Mouse (Mus musculus) thymus, adult 2 months (tissue): ENCODE data around the gene Tacc2. TPM values are rescaled to one million over a fixed set of nuclear protein-coding genes. Genes with fewer than 3 reads are reported as not detected.

Experiments used
- DNase-seq: peaks from one replicate; pipeline ENCODE4 v3.0.0; 2021
- H3K27ac ChIP-seq: fragments of 200-500 bp; 2 replicates; pipeline ENCODE4 v1.5.1; 2012; ENCODE audit warnings: low read length, control low read depth; ENCODE audit not compliant: control insufficient read depth, insufficient read depth
- H3K27me3 ChIP-seq: fragments of 200-500 bp; 2 replicates; pipeline ENCODE4 v1.6.1; 2012; ENCODE audit warnings: mild to moderate bottlenecking, low read length, moderate library complexity, mixed read lengths; ENCODE audit not compliant: control insufficient read depth, insufficient read depth
- H3K36me3 ChIP-seq: fragments of 200-500 bp; 2 replicates; pipeline ENCODE4 v1.6.1; 2012; ENCODE audit warnings: mild to moderate bottlenecking, low read length, moderate library complexity; ENCODE audit not compliant: control insufficient read depth, insufficient read depth
- H3K4me1 ChIP-seq: fragments of 200-500 bp; replicated peaks from 2 replicates; pipeline ENCODE4 v1.6.1; 2012; ENCODE audit warnings: low read length; ENCODE audit not compliant: control insufficient read depth, insufficient read depth
- H3K4me3 ChIP-seq: fragments of 200-500 bp; 2 replicates; pipeline ENCODE4 v1.5.1; 2012; ENCODE audit warnings: mild to moderate bottlenecking, low read length, control low read depth, moderate library complexity; ENCODE audit not compliant: control insufficient read depth, insufficient read depth
- CTCF ChIP-seq: fragments of 200-500 bp; IDR thresholded peaks from 2 replicates; pipeline ENCODE4 v1.5.1; 2012; ENCODE audit warnings: mild to moderate bottlenecking, control low read depth, low read length, moderate library complexity, borderline replicate concordance; ENCODE audit not compliant: control insufficient read depth, poor library complexity, insufficient read depth; ENCODE audit errors: extremely low read depth
- POLR2A ChIP-seq: fragments of 200-500 bp; IDR thresholded peaks from 2 replicates; pipeline ENCODE4 v1.6.1; 2012; ENCODE audit warnings: mild to moderate bottlenecking, low read length, control low read depth, moderate library complexity; ENCODE audit not compliant: control insufficient read depth, poor library complexity, insufficient read depth; ENCODE audit errors: extremely low read depth
- WGBS: fragments of 180-500 bp; shearing (Covaris S2); methylation state at CpG from one replicate; pipeline ENCODE4 v1.1.7; 2018; 5-methylcytosine and 5-hydroxymethylcytosine counted together
- polyA plus RNA-seq: library from polyadenylated mRNA; depleted of rRNA; stranded (reverse); fragments of >200 nt; gene quantifications from 2 replicates; pipeline ENCODE4 v1.2.3, GENCODE M21; 2012

Gene Tacc2
- polyA plus RNA-seq, 1 experiment = 41.1 TPM

- no peak for DNase-seq
- Histone ChIP-seq H3K36me3 (no peaks in the 10 kb centered on the region), H3K4me1 (peaks cover 3% of the 10 kb centered on the region; the same call in 1 of the 2 replicates), H3K27ac (no peak overlapping the region), H3K4me3 (no peak overlapping the region), H3K27me3 (no peaks in the 10 kb centered on the region)
- 94% methylated on average over 7 of the region's 7 CpGs for WGBS
- no peak for TF ChIP-seq POLR2A
- no peak for TF ChIP-seq CTCF
These were observed 48.1 kb downstream of the Tacc2 start for GRCm38 (mm10) chr7:130625361-130625760.

- H3K4me3 ChIP-seq = no peak overlapping the region
- TF ChIP-seq CTCF = no peak
- TF ChIP-seq POLR2A = no peak
- H3K27me3 ChIP-seq = no peaks in the 10 kb centered on the region
- WGBS = 65% methylated on average over 1 of the region's 1 CpGs
- no peak for DNase-seq
- no peaks in the 10 kb centered on the region for H3K36me3 ChIP-seq
- peaks cover 9% of the 10 kb centered on the region for H3K4me1 ChIP-seq
- H3K27ac ChIP-seq = no peak overlapping the region
These were observed 51.4 kb downstream of the Tacc2 start for GRCm38 (mm10) chr7:130628601-130629000.

GRCm38 (mm10) chr7:130629999-130630398 is 52.8 kb downstream of the Tacc2 start:
- Histone ChIP-seq H3K4me3 (no peak overlapping the region), H3K27me3 (no peaks in the 10 kb centered on the region), H3K27ac (no peak overlapping the region), H3K36me3 (no peaks in the 10 kb centered on the region), H3K4me1 (peaks cover 9% of the 10 kb centered on the region)
- WGBS = 92% methylated on average over 7 of the region's 7 CpGs
- DNase-seq = no peak
- TF ChIP-seq CTCF (no peak), POLR2A (no peak)

GRCm38 (mm10) chr7:130630956-130631355 is 53.7 kb downstream of the Tacc2 start:
- Histone ChIP-seq H3K27ac (no peak overlapping the region), H3K4me1 (peaks cover 9% of the 10 kb centered on the region)
- no peak for DNase-seq

GRCm38 (mm10) chr7:130631553-130632378 is 54.5 kb downstream of the Tacc2 start:
- peak; percentile 72 for DNase-seq
- Histone ChIP-seq H3K4me3 (no peak overlapping the region), H3K4me1 (peaks cover 9% of the 10 kb centered on the region), H3K27ac (no peak overlapping the region), H3K36me3 (no peaks in the 10 kb centered on the region), H3K27me3 (no peaks in the 10 kb centered on the region)
- TF ChIP-seq POLR2A (no peak), CTCF (no peak)
- 25% methylated on average over 22 of the region's 22 CpGs for WGBS

More at GRCm38 (mm10) chr7:130630956-130631355, 53.7 kb downstream of the Tacc2 start:
- H3K27me3 ChIP-seq = no peaks in the 10 kb centered on the region
- H3K4me3 ChIP-seq = no peak overlapping the region
- WGBS = 95% methylated on average over 3 of the region's 3 CpGs
- TF ChIP-seq CTCF (no peak), POLR2A (no peak)
- no peaks in the 10 kb centered on the region for H3K36me3 ChIP-seq

GRCm38 (mm10) chr7:130632379-130632732 is 55.1 kb downstream of the Tacc2 start:
- H3K4me1 ChIP-seq = peaks cover 9% of the 10 kb centered on the region
- no peak for TF ChIP-seq POLR2A
- TF ChIP-seq CTCF = no peak
- DNase-seq = no peak
- H3K27me3 ChIP-seq = no peaks in the 10 kb centered on the region
- H3K36me3 ChIP-seq = no peaks in the 10 kb centered on the region
- 84% methylated on average over 5 of the region's 5 CpGs for WGBS
- H3K27ac ChIP-seq = no peak overlapping the region
- H3K4me3 ChIP-seq = no peak overlapping the region

GRCm38 (mm10) chr7:130634259-130634871 is 57.1 kb downstream of the Tacc2 start:
- no peak overlapping the region for H3K27ac ChIP-seq

More at GRCm38 (mm10) chr7:130634259-130634871, 57.1 kb downstream of the Tacc2 start:
- no peak for TF ChIP-seq POLR2A
- no peak for TF ChIP-seq CTCF
- no peak overlapping the region for H3K4me3 ChIP-seq
- no peak for DNase-seq
- peaks cover 13% of the 10 kb centered on the region for H3K4me1 ChIP-seq
- no peaks in the 10 kb centered on the region for H3K36me3 ChIP-seq
- 100% methylated on average over 4 of the region's 4 CpGs for WGBS
- H3K27me3 ChIP-seq = no peaks in the 10 kb centered on the region
